Mouse (Mus musculus): ENCODE results near the gene Ctso.

Ctso gene

GRCm38 (mm10) chr3:81951785-81952184 lies 19.4 kb downstream of the Ctso start:
- DNase-seq (ENCODE audit: low read depth, low spot score), result no peak

- no peak for DNase-seq (ENCODE audit: low read depth, low spot score)
These were observed 25.1 kb downstream of the Ctso start for GRCm38 (mm10) chr3:81957484-81957883.

DNA sequence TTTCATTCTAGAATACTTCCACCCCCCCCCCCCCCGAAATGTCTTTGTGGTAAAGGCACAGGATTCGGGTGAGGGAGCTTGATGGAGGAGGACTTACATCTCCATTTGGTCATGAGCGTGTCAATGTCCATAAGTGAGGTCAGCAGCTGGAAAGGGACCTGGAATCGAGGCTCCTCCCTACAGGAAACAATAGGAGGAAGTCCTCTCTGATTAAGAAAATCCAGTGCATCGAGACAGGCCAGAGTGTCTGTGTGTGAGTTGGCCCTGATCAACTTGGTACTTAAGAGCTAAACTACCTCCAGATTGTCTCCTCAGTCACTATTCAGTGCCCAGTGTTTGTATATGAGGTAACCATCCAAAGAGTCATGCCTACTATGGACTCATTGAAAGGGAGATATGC lies 28.9 kb downstream of the Ctso start:
- DNase-seq (ENCODE audit: low read depth, low spot score), result no peak

- DNase-seq (ENCODE audit: low read depth, low spot score), result no peak
These were observed 31.4 kb downstream of the Ctso start for GRCm38 (mm10) chr3:81963768-81964167.

DNA sequence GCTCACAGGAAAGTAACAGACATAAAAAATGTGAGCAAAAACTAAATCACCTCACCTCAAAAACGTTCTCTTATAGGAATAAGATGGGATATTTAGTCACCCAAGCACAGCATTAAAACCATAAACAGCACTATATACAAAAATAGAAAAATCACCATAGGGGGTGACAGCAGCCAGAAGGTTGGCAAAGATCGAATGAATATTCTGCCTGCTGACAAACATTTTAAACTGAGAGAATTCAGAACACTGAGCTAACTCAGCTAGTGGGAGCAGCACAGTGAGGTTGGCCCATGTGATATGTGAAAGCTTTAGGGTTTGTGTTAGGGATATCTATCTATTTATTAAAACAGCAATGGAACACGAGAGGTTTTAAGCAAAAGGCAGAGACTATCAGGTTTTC lies 32.2 kb downstream of the Ctso start:
- DNase-seq (ENCODE audit: low read depth, low spot score), result no peak

DNA sequence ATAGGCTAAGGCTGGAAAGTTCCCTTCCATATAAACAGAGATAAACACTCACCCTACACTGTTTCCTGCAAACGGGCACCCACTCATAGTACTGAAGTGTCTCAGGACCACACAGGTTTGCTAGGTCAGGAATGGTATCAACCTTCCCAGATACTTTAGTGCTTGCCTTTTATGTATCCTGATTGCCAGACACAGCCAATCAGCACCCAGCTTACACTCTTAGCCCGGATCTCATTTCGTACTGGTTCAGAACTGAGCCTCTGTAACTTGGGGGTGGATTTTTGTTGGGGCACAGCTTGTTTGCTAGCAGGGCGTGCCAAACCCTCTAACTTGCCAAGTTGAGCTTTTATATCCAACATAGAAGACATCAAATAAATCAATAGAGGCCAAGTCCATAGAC lies 43.2 kb downstream of the Ctso start:
- no peak for DNase-seq (ENCODE audit: low read depth, low spot score)

- no peak for DNase-seq (ENCODE audit: low read depth, low spot score)
These were observed 43.7 kb downstream of the Ctso start, which contains the start of gene Tdo2 for GRCm38 (mm10) chr3:81976102-81976501. Gene Tdo2 (minus strand): TSS chr3:81976202.

- DNase-seq (ENCODE audit: low read depth, low spot score), result no peak
These were observed 49.2 kb downstream of the Ctso start for GRCm38 (mm10) chr3:81981576-81981975.

DNA sequence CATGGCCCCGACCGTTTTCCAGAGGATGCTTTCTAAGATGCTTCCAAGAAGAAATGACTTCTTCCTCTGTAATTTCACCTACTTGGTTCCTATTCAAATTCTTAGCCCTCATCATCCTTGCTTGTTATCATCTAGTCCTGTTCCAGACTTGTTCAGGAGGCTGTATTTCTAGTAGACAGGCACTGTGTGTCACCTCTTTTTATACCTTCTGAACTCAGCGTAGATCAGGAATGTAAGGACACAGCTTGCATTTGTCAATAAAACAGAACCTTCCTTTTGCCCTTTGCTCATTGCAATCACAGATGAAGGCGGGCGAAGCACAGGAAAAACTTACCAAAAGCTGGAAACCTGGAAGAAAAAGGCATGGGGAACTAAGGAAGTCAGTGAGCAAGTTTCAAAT lies 49.6 kb downstream of the Ctso start, which contains the start of gene Asic5:
Gene Asic5 (plus strand): TSS at position 301 of the 400 bp plus-strand sequence.
- DNase-seq (ENCODE audit: low read depth, low spot score), result no peak

DNA sequence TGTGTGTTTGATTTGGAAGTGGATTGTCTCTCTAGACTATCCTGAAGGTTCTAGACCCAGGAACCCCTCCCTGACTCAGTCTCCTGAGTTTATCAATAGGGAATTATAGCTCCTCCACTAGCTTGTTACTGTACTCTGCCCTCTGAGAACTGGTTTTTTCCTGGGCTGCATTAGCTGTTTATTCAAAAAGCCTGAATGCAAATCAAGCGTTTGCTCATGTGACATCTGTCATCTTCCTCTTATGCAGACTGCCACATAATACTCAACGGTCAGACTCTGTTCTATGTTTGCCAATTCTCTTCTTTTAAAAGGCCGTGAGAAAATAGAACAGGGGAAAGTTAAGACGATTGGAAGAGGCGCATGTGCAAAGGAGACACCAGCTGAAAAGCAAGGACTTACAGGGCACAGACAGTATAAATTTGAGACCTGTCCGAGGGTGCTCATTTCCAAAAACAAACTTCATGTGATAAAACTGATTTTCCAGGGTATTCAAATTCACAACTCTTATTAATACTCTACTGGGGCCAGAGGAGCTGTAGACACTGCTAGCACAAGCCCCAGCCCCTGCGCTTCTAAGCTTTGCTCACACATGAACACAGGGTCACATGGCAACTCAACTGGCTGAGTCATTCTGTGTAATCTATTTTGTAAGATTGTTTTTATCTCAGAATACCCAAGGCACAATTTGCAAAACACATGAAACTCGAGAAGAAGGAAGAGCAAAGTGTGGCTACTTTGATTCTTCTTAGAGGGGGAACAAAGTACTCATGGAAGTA lies 50.9 kb downstream of the Ctso start:
- DNase-seq (ENCODE audit: low read depth, low spot score), result no peak

DNA sequence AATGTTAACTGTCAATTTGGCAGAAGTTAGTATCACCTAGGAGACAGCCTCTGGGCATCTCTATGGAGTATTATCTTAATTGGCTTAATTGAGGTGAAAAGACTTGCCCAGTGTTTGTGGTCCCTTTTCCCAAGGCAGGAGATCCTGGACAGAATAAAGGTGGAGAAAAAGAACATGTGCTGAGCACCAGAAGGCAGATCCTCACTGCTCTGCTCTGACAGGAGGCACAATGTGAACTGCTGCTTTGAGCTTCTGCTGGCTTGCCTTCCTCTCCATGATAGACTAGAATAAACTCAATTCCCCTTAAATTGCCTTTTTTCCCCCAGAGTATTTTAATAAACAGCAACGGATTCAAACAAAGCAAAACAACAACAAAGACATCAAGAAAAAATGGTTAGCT lies 52.7 kb downstream of the Ctso start:
- DNase-seq (ENCODE audit: low read depth, low spot score), result no peak

DNA sequence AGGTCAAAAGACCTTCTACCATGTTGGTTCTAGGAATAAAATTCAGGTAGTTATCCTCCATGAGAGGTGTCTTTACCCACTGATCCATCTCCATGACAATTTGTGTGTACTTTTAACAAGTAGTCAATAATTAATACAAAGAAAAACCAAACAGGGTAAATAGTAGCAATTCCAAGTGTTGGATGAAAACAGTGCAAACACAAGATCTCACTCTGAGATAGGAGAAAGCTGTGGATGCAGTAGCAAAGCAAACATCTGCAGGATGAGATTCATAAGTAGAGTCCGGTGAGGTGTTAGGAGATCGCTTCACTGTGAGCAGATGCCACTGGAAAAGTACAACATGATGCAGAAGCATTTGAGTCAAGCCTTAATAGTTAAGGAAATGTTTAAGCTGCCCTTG lies 53.7 kb downstream of the Ctso start:
- no peak for DNase-seq (ENCODE audit: low read depth, low spot score)

DNA sequence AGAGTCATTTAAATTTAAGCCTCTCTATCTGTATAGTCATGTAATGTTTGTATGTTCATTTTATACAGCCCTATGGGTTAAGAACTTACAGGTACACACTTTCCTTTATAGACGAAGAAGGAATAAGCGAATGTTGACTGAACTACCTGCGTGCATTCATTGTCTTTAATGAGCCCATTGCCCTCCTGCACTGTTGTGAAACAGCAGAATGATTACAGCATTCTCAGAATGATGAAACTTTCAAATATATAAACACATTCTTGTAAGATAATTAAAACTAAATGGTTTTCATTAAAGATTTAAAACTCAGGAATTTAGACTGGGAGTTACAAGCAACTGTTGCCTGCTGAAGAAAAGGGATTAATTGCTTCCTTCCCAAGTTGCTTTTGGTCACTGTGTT lies 55.2 kb downstream of the Ctso start:
- DNase-seq (ENCODE audit: low read depth, low spot score), result no peak

GRCm38 (mm10) chr3:81989692-81990141 lies 57.3 kb downstream of the Ctso start:
- DNase-seq (ENCODE audit: low read depth, low spot score), result no peak

- DNase-seq (ENCODE audit: low read depth, low spot score), result no peak
These were observed 58.1 kb downstream of the Ctso start for GRCm38 (mm10) chr3:81990531-81990930.

DNA sequence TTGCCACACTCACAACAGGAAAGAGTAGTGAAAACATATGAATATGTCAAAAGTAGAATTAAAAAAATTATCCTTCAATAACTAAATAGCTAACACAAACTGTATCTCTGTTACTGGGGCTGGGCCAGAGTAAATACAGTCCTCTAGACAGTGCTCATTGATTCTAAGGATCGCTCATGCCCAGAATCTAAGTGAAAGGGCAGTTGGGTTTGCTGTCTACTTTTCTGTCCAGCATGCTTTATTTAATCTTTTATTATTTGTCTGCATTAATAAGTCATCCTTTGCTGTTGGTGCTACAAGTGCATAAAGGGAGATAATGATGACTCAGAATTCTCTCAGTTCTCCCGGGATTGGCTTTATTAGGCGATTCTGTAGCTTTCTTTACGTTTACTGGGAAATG lies 63.0 kb downstream of the Ctso start:
- no peak for DNase-seq (ENCODE audit: low read depth, low spot score)

GRCm38 (mm10) chr3:81995988-81996387 lies 63.6 kb downstream of the Ctso start:
- peak; percentile 16 for DNase-seq (ENCODE audit: low read depth, low spot score)
